Mouse (Mus musculus) myocyte (in vitro differentiated cells): ENCODE results near the gene Sept4.

ENCODE experiments used
- CEBPB ChIP-seq: IDR thresholded peaks from 2 replicates; pipeline ENCODE4 v1.6.1; 2011; ENCODE audit warnings: mild to moderate bottlenecking, moderate library complexity; ENCODE audit not compliant: poor library complexity, insufficient read depth, severe bottlenecking
- POLR2A ChIP-seq: IDR thresholded peaks from one replicate; pipeline ENCODE4 v1.6.1; 2011; ENCODE audit warnings: low read depth, mild to moderate bottlenecking, control low read depth, moderate library complexity; ENCODE audit not compliant: insufficient read length
- TCF12 ChIP-seq: IDR thresholded peaks from one replicate; pipeline ENCODE4 v1.6.1; 2011; ENCODE audit warnings: mild to moderate bottlenecking, control low read depth; ENCODE audit not compliant: poor library complexity, insufficient read depth, severe bottlenecking
- TCF3 ChIP-seq: IDR thresholded peaks from one replicate; pipeline ENCODE4 v1.6.1; 2011; ENCODE audit warnings: low read depth, control low read depth; ENCODE audit not compliant: insufficient read length

DNA sequence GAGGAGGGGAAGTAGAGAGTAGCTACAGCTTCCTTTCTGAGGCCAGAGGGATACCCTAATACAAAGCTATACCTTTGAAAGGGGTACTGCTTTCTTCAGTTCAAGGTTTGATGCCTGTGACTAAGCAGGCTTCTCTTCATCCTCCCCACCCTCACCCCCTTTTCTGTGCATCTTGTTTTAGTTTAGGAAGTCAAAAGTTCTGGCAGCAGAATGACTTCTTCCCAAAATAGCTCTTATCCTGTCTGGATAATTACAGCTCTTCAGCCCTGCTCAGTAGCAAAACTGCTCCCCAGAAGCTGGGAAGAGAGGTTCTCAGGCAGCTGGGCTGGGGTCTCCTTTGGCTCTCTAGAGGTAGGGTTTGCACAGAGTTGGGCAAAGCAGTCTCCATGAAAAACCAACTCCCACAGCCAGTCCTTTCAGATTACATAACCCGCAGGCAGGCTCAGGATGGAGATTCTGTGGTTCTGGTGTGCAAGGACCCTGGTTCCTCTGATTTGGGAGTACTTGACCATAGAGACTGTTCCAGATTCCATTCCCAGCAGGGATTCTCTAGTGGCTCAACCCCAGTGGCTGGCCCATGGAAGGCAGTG, 2.8 kb downstream of the Sept4 start:
- no peak for TF ChIP-seq POLR2A
- no peak for TF ChIP-seq TCF3
- TF ChIP-seq TCF12: no peak
- no peak for TF ChIP-seq CEBPB
